Mouse (Mus musculus) liver, embryonic 14.5 days (tissue): ENCODE measurements at regions not wholly inside any gene's neighbourhood (a gene's known extent, or its start where the extent isn't known, plus 50 kb on each side); places are given as distances from the start of the nearest gene placed in this dataset.

Experiments
- ATAC-seq: fragments of 200-750 bp; cut with Nextera tagmentation; 2 replicates; pipeline ENCODE4 v1.8.0; 2017; ENCODE audit warnings: moderate number of reproducible peaks, mild to moderate bottlenecking, moderate library complexity; ENCODE audit not compliant: insufficient read depth
- DNase-seq, 3 experiments: peaks; one replicate each; pipeline ENCODE4 v3.0.0-alpha.2; 2012 to 2013; ENCODE audit warnings: low read depth in 3 of 3, low spot score in 3 of 3
- H3K27ac ChIP-seq: fragments of 300-500 bp; sonication (generic); 2 replicates; pipeline ENCODE4 v1.5.1; 2014; ENCODE audit warnings: moderate library complexity, mild to moderate bottlenecking, control low read depth, inconsistent platforms
- H3K27me3 ChIP-seq: fragments of 300-500 bp; sonication (generic); 2 replicates; pipeline ENCODE4 v1.6.1; 2014; ENCODE audit warnings: mild to moderate bottlenecking, low read length, moderate library complexity; ENCODE audit not compliant: control insufficient read depth, insufficient read depth
- H3K36me3 ChIP-seq: fragments of 300-500 bp; sonication (generic); replicated peaks from 2 replicates; pipeline ENCODE4 v1.6.1; 2014; ENCODE audit warnings: low read depth; ENCODE audit not compliant: control insufficient read depth, insufficient read depth
- H3K4me1 ChIP-seq, 2 experiments: fragments of 200-500 bp in 1 of 2; fragments of 300-500 bp in 1 of 2; sonication (generic) in 1 of 2; replicated peaks; 2 replicates each; pipeline ENCODE4 v1.6.1; 2012 to 2014; ENCODE audit warnings: antibody characterized with exemption in 1 of 2, inconsistent platforms in 1 of 2, low read length in 1 of 2; ENCODE audit not compliant: control insufficient read depth in 2 of 2, insufficient read depth in 2 of 2
- H3K4me2 ChIP-seq: fragments of 300-500 bp; sonication (generic); 2 replicates; pipeline ENCODE4 v1.6.1; 2014; ENCODE audit warnings: low read depth, mild to moderate bottlenecking, control low read depth, moderate library complexity
- H3K4me3 ChIP-seq, 2 experiments: fragments of 200-500 bp in 1 of 2; fragments of 300-500 bp in 1 of 2; sonication (generic) in 1 of 2; 2 replicates each; pipeline ENCODE4 v1.5.1; 2012 to 2014; ENCODE audit warnings: low read depth in 2 of 2, low read length in 2 of 2, mild to moderate bottlenecking in 2 of 2, control low read depth in 1 of 2, inconsistent platforms in 1 of 2, moderate library complexity in 1 of 2; ENCODE audit not compliant: insufficient read depth in 1 of 2
- H3K9ac ChIP-seq: fragments of 300-500 bp; sonication (generic); replicated peaks from 2 replicates; pipeline ENCODE4 v1.6.1; 2014; ENCODE audit warnings: mild to moderate bottlenecking, control low read depth, moderate library complexity
- H3K9me3 ChIP-seq: fragments of 300-500 bp; sonication (generic); 2 replicates; pipeline ENCODE4 v1.6.1; 2016; ENCODE audit warnings: low read length, mixed read lengths; ENCODE audit not compliant: control insufficient read depth
- CTCF ChIP-seq: IDR thresholded peaks from 2 replicates; pipeline ENCODE4 v1.5.1; 2016; ENCODE audit warnings: antibody characterized with exemption, low read depth, control low read depth
- EP300 ChIP-seq: IDR thresholded peaks from 2 replicates; pipeline ENCODE4 v1.6.1; 2016; ENCODE audit warnings: antibody characterized with exemption, low read depth
- WGBS: fragments of 180-500 bp; shearing (Covaris S2); extraction: QIAGEN DNeasy Blood & Tissue Kit; methylation state at CpG from one replicate; pipeline ENCODE4 v1.1.7; 2014; ENCODE audit not compliant: insufficient replicate concordance; 5-methylcytosine and 5-hydroxymethylcytosine counted together

DNA sequence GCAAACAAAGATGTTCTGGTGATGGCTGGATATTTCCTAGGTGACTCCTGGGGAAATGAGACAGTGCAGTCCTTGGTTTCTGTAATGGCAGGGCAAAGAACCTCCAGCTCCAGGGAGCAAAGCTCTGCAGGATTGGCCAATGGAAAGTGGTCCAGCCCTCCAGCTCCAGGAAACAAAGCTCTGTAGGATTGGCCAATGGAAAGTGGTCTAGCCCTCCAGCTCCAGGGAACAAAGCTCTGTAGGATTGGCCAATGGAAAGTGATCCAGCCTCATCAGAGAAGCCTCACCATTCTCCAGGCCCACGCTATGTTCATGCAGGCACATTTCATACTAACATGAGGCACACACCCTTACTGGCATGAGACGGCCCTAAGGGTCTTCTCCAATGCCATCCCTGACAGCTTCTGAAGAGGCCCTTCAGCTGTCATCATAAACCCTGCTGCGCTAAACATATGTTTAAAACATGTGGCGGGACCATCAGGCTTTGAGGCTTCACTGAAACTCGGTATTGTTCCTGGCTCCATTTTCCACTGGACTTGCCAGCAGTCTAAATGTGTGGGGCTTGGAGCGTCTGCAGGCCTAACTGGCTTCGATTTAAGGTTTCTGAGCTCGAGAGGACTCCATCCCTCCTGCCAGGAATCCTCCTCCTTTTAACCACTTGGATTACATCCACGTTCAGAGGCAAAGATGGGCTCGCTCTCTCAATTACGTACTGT lies 175.3 kb upstream of the Ccdc54 start:
- Histone ChIP-seq H3K9ac (no peak overlapping the region), H3K9me3 (no peaks in the 10 kb centered on the region), H3K27me3 (no peaks in the 10 kb centered on the region), H3K36me3 (no peaks in the 10 kb centered on the region), H3K4me3 (no peak overlapping the region), H3K4me2 (no peak overlapping the region), H3K27ac (no peak overlapping the region), H3K4me1 (no peaks in the 10 kb centered on the region)
- WGBS, result 70% methylated on average over 11 of the region's 11 CpGs
- ATAC-seq (no peak), DNase-seq (no peak)
- TF ChIP-seq CTCF (no peak), EP300 (no peak)

DNA sequence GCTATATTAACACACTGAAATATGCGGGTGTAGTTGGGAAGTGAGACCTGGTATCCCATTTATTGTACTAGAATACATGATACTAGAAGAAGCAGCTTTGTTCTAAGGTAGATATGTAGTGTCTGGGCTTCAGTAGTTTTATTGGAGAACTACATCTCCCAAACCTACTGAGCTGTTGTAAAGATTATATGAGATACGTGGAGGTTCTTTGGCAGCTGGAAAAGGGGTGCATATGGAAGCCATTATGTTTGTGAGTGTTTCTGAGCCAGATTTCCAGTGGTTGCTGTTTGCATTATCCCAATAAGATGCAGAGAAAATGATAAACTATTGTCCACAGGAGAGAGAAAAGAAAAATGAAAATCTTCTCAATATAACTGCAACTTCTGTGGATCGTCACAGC lies 171.1 kb upstream of the Ccdc54 start:
- Histone ChIP-seq H3K4me1 (no peaks in the 10 kb centered on the region), H3K4me2 (no peak overlapping the region), H3K36me3 (no peaks in the 10 kb centered on the region), H3K9me3 (no peaks in the 10 kb centered on the region), H3K4me3 (no peak overlapping the region), H3K9ac (no peak overlapping the region), H3K27ac (no peak overlapping the region), H3K27me3 (no peaks in the 10 kb centered on the region)
- no peak for ATAC-seq
- 60% methylated on average over 3 of the region's 3 CpGs for WGBS
- DNase-seq, result no peak
- TF ChIP-seq CTCF, result no peak
- no peak for TF ChIP-seq EP300

DNA sequence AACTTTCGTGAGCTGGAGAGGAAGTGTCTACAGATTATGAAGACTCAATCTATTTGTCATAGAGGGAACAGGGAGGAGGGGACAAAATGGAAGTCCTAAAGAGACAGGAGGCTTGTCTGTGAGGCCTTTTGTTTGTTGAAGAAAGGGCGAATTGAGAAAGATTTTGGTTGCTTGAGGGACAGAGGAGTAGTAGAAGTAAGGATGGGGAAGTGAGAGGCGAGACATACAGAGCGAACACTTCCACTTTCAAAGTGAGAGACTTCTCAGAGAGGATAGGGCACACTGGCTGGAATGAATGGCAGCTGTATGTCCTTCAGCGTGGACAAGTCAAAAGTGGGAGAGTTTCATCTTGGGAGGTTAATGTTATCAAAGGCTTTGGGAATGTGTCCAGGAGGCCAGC lies 169.0 kb upstream of the Ccdc54 start:
- no peak overlapping the region for H3K4me2 ChIP-seq
- no peak overlapping the region for H3K27ac ChIP-seq
- WGBS, result 52% methylated on average over 5 of the region's 5 CpGs
- TF ChIP-seq EP300 (no peak), CTCF (no peak)
- no peak for ATAC-seq
- no peaks in the 10 kb centered on the region for H3K36me3 ChIP-seq
- no peaks in the 10 kb centered on the region for H3K9me3 ChIP-seq
- H3K9ac ChIP-seq, result no peak overlapping the region
- H3K27me3 ChIP-seq, result no peaks in the 10 kb centered on the region
- H3K4me3 ChIP-seq, result no peak overlapping the region
- H3K4me1 ChIP-seq, result no peaks in the 10 kb centered on the region
- DNase-seq, result no peak

DNA sequence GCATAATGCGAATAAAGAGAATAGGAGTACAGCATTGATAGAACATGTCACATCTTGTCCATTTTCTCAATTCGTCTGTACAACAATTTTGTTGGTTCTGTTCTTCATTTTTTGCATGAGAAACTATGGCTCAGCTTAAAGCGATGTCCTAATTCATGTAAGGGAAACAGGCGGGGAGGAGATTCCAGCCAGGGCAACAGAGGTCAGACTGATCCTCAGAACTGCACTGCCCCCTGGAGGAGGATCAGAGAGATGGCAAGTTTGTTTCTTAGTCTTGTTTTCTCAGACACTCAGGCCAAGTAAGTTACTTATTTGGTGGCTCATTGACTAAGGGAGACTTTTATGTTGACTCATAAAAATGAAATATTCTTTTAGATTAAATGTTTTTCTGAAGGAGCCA lies 165.7 kb upstream of the Ccdc54 start:
- no peaks in the 10 kb centered on the region for H3K27me3 ChIP-seq
- H3K27ac ChIP-seq, result no peak overlapping the region
- TF ChIP-seq EP300, result no peak
- TF ChIP-seq CTCF, result peak; percentile 68
- WGBS, result 39% methylated on average over 4 of the region's 4 CpGs
- no peak for DNase-seq
- H3K4me1 ChIP-seq, result no peaks in the 10 kb centered on the region
- no peak for ATAC-seq
- H3K4me2 ChIP-seq, result no peak overlapping the region
- no peaks in the 10 kb centered on the region for H3K36me3 ChIP-seq
- H3K4me3 ChIP-seq, result no peak overlapping the region
- no peak overlapping the region for H3K9ac ChIP-seq
- H3K9me3 ChIP-seq, result no peaks in the 10 kb centered on the region

DNA sequence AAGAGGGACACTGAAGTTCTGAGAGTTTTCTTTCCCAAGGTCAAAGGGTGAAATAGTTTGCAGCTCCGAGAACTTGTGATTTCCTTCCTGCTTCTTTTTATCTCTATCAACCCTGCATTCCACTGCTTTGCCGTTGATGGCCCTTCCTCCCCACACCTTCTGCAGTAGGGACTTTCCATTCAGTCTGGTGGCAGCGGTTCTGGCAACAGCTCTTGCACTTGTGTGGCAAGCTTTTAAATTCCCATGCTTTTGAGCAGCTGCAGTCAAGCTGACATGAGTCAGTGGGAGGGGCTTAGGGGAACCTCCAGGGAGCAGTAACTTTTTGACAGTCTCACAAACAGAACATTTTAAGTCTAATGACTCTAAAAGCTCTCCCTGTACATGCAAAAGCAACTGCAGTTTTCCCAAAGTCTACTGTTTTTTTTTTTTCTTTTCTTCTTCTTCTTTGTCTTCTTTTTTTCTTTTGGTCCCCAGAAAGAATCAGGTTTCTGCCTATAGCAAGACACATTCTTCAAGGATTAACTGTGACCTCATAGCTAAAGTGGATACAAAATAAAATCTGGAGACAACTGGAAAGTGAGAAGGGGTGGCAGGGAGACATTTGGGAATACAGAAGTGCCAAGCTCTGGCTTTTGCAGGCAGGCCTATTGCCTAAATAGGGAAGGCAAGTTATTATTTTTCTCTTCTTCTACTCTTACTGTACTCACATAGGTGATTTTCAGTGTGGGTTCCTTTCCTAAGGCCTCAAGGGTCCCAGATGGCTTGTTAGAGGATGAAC lies 162.8 kb upstream of the Ccdc54 start:
- no peak for ATAC-seq
- DNase-seq, result no peak
- Histone ChIP-seq H3K9me3 (no peaks in the 10 kb centered on the region), H3K9ac (no peak overlapping the region), H3K4me1 (no peaks in the 10 kb centered on the region), H3K27ac (no peak overlapping the region), H3K4me3 (no peak overlapping the region), H3K36me3 (no peaks in the 10 kb centered on the region), H3K27me3 (no peaks in the 10 kb centered on the region), H3K4me2 (no peak overlapping the region)
- TF ChIP-seq EP300 (no peak), CTCF (no peak)
- whole genome bisulfite sequencing, result 5% methylated on average over 3 of the region's 3 CpGs
